Mouse (Mus musculus) neural tube, embryonic 12.5 days (tissue): ENCODE measurements at regions not wholly inside any gene's neighbourhood (a gene's known extent, or its start where the extent isn't known, plus 50 kb on each side); places are given as distances from the start of the nearest gene placed in this dataset.

Experiments used
- ATAC-seq: fragments of 200-750 bp; cut with Nextera tagmentation; 2 replicates; pipeline ENCODE4 v1.8.0; 2017; ENCODE audit warnings: low read depth, mild to moderate bottlenecking, moderate TSS enrichment, moderate library complexity; ENCODE audit not compliant: low FRiP score
- H3K27ac ChIP-seq: fragments of 300-500 bp; sonication (generic); 2 replicates; pipeline ENCODE4 v1.5.1; 2016
- H3K27me3 ChIP-seq: fragments of 300-500 bp; sonication (generic); replicated peaks from 2 replicates; pipeline ENCODE4 v1.6.1; 2016; ENCODE audit warnings: mild to moderate bottlenecking
- H3K36me3 ChIP-seq: fragments of 300-500 bp; sonication (generic); 2 replicates; pipeline ENCODE4 v1.6.1; 2016; ENCODE audit warnings: mild to moderate bottlenecking
- H3K4me1 ChIP-seq: fragments of 300-500 bp; sonication (generic); 2 replicates; pipeline ENCODE4 v1.6.1; 2016
- H3K4me2 ChIP-seq: fragments of 300-500 bp; sonication (generic); replicated peaks from 2 replicates; pipeline ENCODE4 v1.6.1; 2016; ENCODE audit warnings: mild to moderate bottlenecking
- H3K4me3 ChIP-seq: fragments of 300-500 bp; sonication (generic); 2 replicates; pipeline ENCODE4 v1.5.1; 2016
- H3K9ac ChIP-seq: fragments of 300-500 bp; sonication (generic); 2 replicates; pipeline ENCODE4 v1.6.1; 2016; ENCODE audit warnings: mild to moderate bottlenecking
- H3K9me3 ChIP-seq: fragments of 300-500 bp; sonication (generic); 2 replicates; pipeline ENCODE4 v1.6.1; 2016; ENCODE audit warnings: mild to moderate bottlenecking
- WGBS: fragments of 180-500 bp; shearing (Covaris S2); methylation state at CpG from one replicate; pipeline ENCODE4 v1.1.7; 2016; 5-methylcytosine and 5-hydroxymethylcytosine counted together

GRCm38 (mm10) chr10:85242701-85243100 is 57.8 kb upstream of the Cry1 start:
- Histone ChIP-seq H3K4me3 (no peak overlapping the region), H3K4me1 (no peaks in the 10 kb centered on the region), H3K9me3 (no peaks in the 10 kb centered on the region), H3K36me3 (no peaks in the 10 kb centered on the region), H3K9ac (no peak overlapping the region), H3K4me2 (no peak overlapping the region), H3K27me3 (no peaks in the 10 kb centered on the region), H3K27ac (no peak overlapping the region)
- WGBS, result 94% methylated on average over 7 of the region's 7 CpGs
- ATAC-seq, result no peak

DNA sequence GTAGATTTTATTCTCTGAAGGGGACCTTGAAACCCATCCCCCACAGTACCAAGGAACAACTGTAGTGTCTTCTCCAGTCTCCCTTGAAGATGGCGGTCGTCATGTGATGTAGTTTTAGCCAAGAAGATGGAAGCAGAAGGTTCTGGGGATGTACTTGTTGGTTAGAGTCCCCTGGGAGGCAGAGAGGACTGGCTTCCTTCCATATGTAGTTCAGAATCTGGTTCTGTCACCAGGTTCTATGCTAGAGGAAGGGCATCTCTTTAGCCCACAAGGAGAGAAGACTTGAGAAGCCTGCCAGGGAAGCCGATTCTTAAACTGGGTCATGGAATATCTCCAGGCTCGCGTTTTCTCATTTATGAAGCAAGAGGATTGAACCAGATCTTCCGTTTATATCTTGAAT is 58.7 kb upstream of the Cry1 start:
- H3K9me3 ChIP-seq, result no peaks in the 10 kb centered on the region
- no peak overlapping the region for H3K9ac ChIP-seq
- H3K4me1 ChIP-seq, result no peaks in the 10 kb centered on the region
- H3K36me3 ChIP-seq, result no peaks in the 10 kb centered on the region
- no peak for ATAC-seq
- no peak overlapping the region for H3K27ac ChIP-seq
- H3K4me2 ChIP-seq, result no peak overlapping the region
- no peaks in the 10 kb centered on the region for H3K27me3 ChIP-seq
- H3K4me3 ChIP-seq, result no peak overlapping the region
- WGBS, result 90% methylated on average over 6 of the region's 6 CpGs

GRCm38 (mm10) chr10:85265746-85266145 is 80.9 kb upstream of the Cry1 start:
- ATAC-seq, result no peak
- Histone ChIP-seq H3K36me3 (no peaks in the 10 kb centered on the region), H3K9me3 (no peaks in the 10 kb centered on the region), H3K4me1 (no peaks in the 10 kb centered on the region), H3K27me3 (no peaks in the 10 kb centered on the region), H3K9ac (no peak overlapping the region), H3K4me3 (no peak overlapping the region), H3K27ac (no peak overlapping the region), H3K4me2 (no peak overlapping the region)
- WGBS, result 48% methylated on average over 5 of the region's 5 CpGs

DNA sequence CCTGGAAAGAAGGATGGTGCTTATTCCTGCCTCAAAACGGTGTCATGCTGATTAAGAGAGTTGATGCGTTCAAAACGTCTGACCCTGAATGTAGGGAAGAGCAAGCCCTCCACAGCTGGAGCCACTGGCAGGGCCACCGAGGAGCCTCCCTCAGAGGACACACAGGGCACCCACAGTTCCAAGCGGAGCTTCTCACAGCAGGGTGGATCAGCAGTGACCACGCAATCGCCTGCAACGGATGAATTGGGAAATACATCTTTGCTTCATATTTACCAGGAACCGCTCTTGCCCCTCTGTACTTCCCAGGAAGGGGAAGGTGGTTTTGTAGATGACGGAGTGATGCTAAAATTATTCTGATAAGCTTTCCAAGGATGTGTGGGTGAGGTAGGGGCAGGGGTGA is 81.3 kb upstream of the Cry1 start:
- WGBS, result 39% methylated on average over 10 of the region's 10 CpGs

GRCm38 (mm10) chr10:85266796-85267195 is 81.9 kb upstream of the Cry1 start:
- no peaks in the 10 kb centered on the region for H3K4me1 ChIP-seq
- no peak overlapping the region for H3K4me3 ChIP-seq
- ATAC-seq, result no peak
- H3K27me3 ChIP-seq, result no peaks in the 10 kb centered on the region
- H3K9me3 ChIP-seq, result no peaks in the 10 kb centered on the region
- no peak overlapping the region for H3K9ac ChIP-seq
- WGBS, result 86% methylated on average over 4 of the region's 4 CpGs
- no peak overlapping the region for H3K27ac ChIP-seq
- no peak overlapping the region for H3K4me2 ChIP-seq
- H3K36me3 ChIP-seq, result no peaks in the 10 kb centered on the region

More for the DNA sequence above, 81.3 kb upstream of the Cry1 start:
- no peak for ATAC-seq
- Histone ChIP-seq H3K36me3 (no peaks in the 10 kb centered on the region), H3K4me1 (no peaks in the 10 kb centered on the region), H3K4me2 (no peak overlapping the region), H3K9ac (no peak overlapping the region), H3K27me3 (no peaks in the 10 kb centered on the region), H3K9me3 (no peaks in the 10 kb centered on the region), H3K4me3 (no peak overlapping the region), H3K27ac (no peak overlapping the region)

DNA sequence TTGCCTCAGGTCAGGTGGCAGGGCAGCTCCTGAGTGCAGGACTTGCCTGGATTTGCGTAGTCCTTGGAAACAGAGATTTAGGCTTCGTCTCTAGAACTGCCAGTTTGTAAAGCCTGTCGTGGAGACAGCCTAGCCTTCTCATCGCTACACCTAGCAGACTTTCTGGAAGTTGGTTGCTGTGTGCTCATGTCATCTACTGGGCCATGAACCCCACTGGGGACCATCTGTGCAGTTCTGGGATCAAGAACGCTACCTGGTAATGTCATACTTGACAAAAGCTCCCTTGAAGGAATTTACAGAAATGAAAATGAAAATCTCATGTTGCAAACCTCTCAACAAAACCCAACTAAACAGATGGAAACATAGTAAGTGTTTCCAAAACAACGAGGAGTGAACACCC is 85.3 kb upstream of the Cry1 start:
- H3K9me3 ChIP-seq, result no peaks in the 10 kb centered on the region
- H3K27ac ChIP-seq, result no peak overlapping the region
- no peak overlapping the region for H3K4me2 ChIP-seq
- H3K4me3 ChIP-seq, result no peak overlapping the region
- ATAC-seq, result no peak
- no peak overlapping the region for H3K9ac ChIP-seq
- WGBS, result 89% methylated on average over 6 of the region's 6 CpGs
- H3K36me3 ChIP-seq, result no peaks in the 10 kb centered on the region
- no peaks in the 10 kb centered on the region for H3K27me3 ChIP-seq
- no peaks in the 10 kb centered on the region; the same call in 1 of the 2 replicates for H3K4me1 ChIP-seq

GRCm38 (mm10) chr10:85276793-85277192 is 91.9 kb upstream of the Cry1 start:
- ATAC-seq, result no peak
- Histone ChIP-seq H3K27ac (no peak overlapping the region), H3K4me2 (no peak overlapping the region), H3K4me3 (no peak overlapping the region), H3K9ac (no peak overlapping the region), H3K36me3 (no peaks in the 10 kb centered on the region), H3K9me3 (no peaks in the 10 kb centered on the region), H3K4me1 (no peaks in the 10 kb centered on the region; the same call in 1 of the 2 replicates), H3K27me3 (no peaks in the 10 kb centered on the region)
- 94% methylated on average over 2 of the region's 2 CpGs for WGBS

DNA sequence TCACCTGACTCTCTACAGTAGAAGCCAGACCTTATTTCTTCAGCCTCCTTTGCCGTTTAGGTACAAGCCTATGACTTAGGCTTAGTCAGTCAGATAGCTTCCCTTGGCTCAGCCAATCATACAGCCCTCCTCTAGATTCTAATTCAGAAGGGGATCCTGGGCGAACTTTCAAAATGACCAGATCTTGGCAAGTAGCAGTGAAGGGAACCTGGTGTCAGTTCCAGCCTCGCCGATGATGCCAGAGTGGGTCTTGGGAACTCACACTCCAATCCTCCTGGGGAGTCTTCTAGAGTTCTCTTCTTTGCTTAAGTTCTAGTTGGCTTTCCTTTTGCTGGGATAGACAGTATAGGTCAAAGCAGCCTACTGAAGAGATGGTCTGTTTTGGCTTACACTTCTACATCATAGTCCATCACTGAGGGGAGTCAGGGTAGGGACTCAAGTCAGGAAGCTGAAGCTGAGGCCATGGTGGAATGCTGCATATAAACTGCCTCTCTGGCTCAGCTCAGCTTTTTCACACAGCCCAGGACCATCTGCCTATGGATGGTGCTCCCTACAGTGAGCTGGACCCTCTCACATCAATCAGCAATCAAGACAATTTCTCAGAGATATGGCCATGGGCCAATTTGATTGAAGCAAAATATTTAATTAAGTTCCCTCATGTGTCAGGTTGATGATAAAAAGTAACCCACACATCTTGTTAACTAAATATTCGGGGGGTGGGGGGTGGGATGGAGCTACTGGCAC is 94.7 kb upstream of the Btbd11 start:
- no peak overlapping the region for H3K9ac ChIP-seq
- no peak overlapping the region for H3K4me3 ChIP-seq
- 0 out of 2 replicates have a peak, but pooled peaks have one; percentile 58 for ATAC-seq
- no peak overlapping the region for H3K4me2 ChIP-seq
- WGBS, result 89% methylated on average over 5 of the region's 5 CpGs
- no peak overlapping the region for H3K27ac ChIP-seq
- H3K4me1 ChIP-seq, result peaks cover 5% of the 10 kb centered on the region; the same call in 1 of the 2 replicates
- H3K36me3 ChIP-seq, result no peaks in the 10 kb centered on the region
- no peaks in the 10 kb centered on the region for H3K27me3 ChIP-seq
- H3K9me3 ChIP-seq, result no peaks in the 10 kb centered on the region

GRCm38 (mm10) chr10:85292477-85292855 is 94.1 kb upstream of the Btbd11 start:
- no peak overlapping the region for H3K4me3 ChIP-seq
- H3K27ac ChIP-seq, result no peak overlapping the region
- H3K4me1 ChIP-seq, result peaks cover 5% of the 10 kb centered on the region; the same call in 1 of the 2 replicates
- no peaks in the 10 kb centered on the region for H3K27me3 ChIP-seq
- no peaks in the 10 kb centered on the region for H3K9me3 ChIP-seq
- peak; percentile 77 for ATAC-seq
- no peaks in the 10 kb centered on the region for H3K36me3 ChIP-seq
- 62% methylated on average over 2 of the region's 2 CpGs for WGBS
- no peak overlapping the region for H3K4me2 ChIP-seq
- no peak overlapping the region for H3K9ac ChIP-seq

- ATAC-seq, result peak; percentile 61; the same call in 1 of the 2 replicates
- H3K9ac ChIP-seq, result no peak overlapping the region
- WGBS, result 70% methylated on average over 9 of the region's 9 CpGs
- no peaks in the 10 kb centered on the region for H3K36me3 ChIP-seq
- H3K4me3 ChIP-seq, result no peak overlapping the region
- no peak overlapping the region for H3K4me2 ChIP-seq
- H3K27me3 ChIP-seq, result no peaks in the 10 kb centered on the region
- no peaks in the 10 kb centered on the region for H3K9me3 ChIP-seq
- peaks cover 5% of the 10 kb centered on the region; the same call in 1 of the 2 replicates for H3K4me1 ChIP-seq
- H3K27ac ChIP-seq, result no peak overlapping the region
Measured at GRCm38 (mm10) chr10:85293071-85293783, 93.4 kb upstream of the Btbd11 start.

DNA sequence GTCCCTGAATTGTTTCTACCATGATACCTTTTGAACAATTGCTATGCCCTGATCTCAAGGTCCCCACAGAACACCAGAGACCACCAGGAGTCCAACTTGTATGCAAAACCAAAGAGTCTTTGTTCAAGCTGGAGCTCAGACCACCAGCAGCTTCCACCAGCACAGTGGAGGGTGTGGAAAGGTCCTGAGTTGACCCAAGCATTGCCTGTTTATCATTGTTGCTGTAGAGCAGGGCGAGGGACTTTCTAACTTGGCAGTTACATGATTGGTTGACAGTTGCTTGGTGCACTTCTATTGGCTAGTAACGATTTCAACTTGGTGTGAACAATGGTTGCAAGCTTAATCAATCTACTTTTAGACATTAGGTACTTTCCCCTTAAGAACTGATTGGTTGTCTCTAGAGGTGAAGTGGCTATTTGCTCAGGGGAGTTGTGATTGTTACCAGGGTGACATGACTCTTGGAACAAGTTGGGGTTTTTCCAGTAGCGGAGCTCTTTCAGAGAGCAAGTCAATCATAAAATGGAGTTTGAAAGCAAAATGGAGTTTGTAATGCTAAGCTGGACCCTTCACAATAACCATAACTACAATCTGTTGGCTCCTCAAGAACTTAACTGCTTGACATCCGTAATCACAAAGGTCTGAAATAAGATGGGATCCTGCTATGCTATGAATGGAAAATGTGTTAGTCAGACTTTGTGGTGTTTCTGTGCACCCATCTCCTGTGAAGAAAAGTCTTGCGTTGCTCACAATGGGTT is 91.3 kb upstream of the Btbd11 start:
- Histone ChIP-seq H3K27ac (no peak overlapping the region), H3K4me2 (no peak overlapping the region), H3K4me3 (no peak overlapping the region), H3K9me3 (no peaks in the 10 kb centered on the region), H3K9ac (no peak overlapping the region), H3K4me1 (peaks cover 5% of the 10 kb centered on the region; the same call in 1 of the 2 replicates), H3K27me3 (no peaks in the 10 kb centered on the region), H3K36me3 (no peaks in the 10 kb centered on the region)
- 91% methylated on average over 5 of the region's 5 CpGs for WGBS
- no peak for ATAC-seq

DNA sequence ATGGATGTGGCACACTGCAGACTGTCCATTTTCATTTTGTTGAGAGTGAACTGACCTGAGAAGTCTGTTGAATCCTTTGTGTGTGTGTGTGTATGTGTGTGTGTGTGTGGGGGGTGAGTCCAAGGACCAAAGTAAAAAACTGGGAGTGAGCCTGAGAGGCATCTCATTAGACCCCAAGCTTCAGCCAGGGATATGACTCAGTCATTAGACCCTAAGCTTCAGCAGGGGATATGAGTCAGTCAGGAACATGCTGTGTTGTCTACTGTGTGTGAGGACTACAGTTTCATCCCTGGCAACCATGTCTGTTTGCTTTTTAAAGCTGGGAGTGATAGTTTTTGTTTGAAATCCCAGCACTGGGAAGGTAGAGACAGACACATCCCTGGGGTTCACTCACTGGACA is 74.8 kb upstream of the Btbd11 start:
- Histone ChIP-seq H3K27me3 (no peaks in the 10 kb centered on the region), H3K4me3 (no peak overlapping the region), H3K4me2 (no peak overlapping the region), H3K9me3 (no peaks in the 10 kb centered on the region), H3K4me1 (no peaks in the 10 kb centered on the region), H3K9ac (no peak overlapping the region), H3K27ac (no peak overlapping the region), H3K36me3 (no peaks in the 10 kb centered on the region)
- ATAC-seq, result no peak
